8 mouse cellular contexts compared by ENCODE assay signal in genomic region chr17:83973461-83974350, GRCm38 (mm10).
A peak's percentile ranks its signal among the peaks of the same experiment; 100 is the strongest.
DNase-seq lines count a peak whose midpoint lies in the region; ATAC-seq and TF ChIP-seq lines count a peak whose summit lies in the region.

No protein-coding gene starts in this region.

- WGBS in lung, adult 2 months, result 25% methylated on average over 18 of the region's 18 CpGs
- 33% methylated on average over 18 of the region's 18 CpGs for WGBS in stomach, postnatal 0 days

- peak; percentile 82 for TF ChIP-seq RAD21 in CH12.LX (IDR thresholded peaks at IDR 0.05; ENCODE audit: low read depth, low read length)

- TF ChIP-seq POLR2A in CH12.LX (IDR thresholded peaks at IDR 0.05; ENCODE audit: low read depth, low read length), result no peak
- TF ChIP-seq POLR2A in lung, adult 2 months (IDR thresholded peaks at IDR 0.05; ENCODE audit: borderline replicate concordance, extremely low read depth, low read depth, low read length), result no peak

- peaks cover 0 to 29% of the 10 kb centered on the region in 2 experiments; a peak in 2 of 4 replicates for H3K4me1 ChIP-seq in CH12.LX (ENCODE audit: control insufficient read depth in 1 of 2, insufficient read depth in 2 of 2)
- H3K4me1 ChIP-seq in lung, adult 2 months (ENCODE audit: control insufficient read depth, insufficient read depth, low read length), result peaks cover 13% of the 10 kb centered on the region
- peaks cover 2% of the 10 kb centered on the region; the same call in 1 of the 2 replicates for H3K4me1 ChIP-seq in stomach, postnatal 0 days (replicated peaks; ENCODE audit: control insufficient read depth, insufficient read depth)

- TF ChIP-seq EP300 in CH12.LX (IDR thresholded peaks at IDR 0.05; ENCODE audit: low read length), result no peak
- TF ChIP-seq EP300 in stomach, postnatal 0 days (optimal IDR thresholded peaks at IDR 0.05), result no peak

- H3K9ac ChIP-seq in CH12.LX (ENCODE audit: insufficient read depth, low read depth), result no peak overlapping the region
- no peak overlapping the region for H3K9ac ChIP-seq in stomach, postnatal 0 days (ENCODE audit: low read length)

- no peak overlapping the region for H3K27ac ChIP-seq in CH12.LX (ENCODE audit: insufficient read depth, low read depth)
- no peak overlapping the region for H3K27ac ChIP-seq in stomach, postnatal 0 days (replicated peaks)

- intact Hi-C loops in heart, postnatal 25 days (cut with DNase I), result loop anchor here (2.0 to 5.0 kb wide), 6 partner anchors 54 to 409 kb away; no protein-coding TSS in a partner anchor

- H3K9me3 ChIP-seq in CH12.LX (replicated peaks; ENCODE audit: low read length), result no peaks in the 10 kb centered on the region
- no peaks in the 10 kb centered on the region for H3K9me3 ChIP-seq in stomach, postnatal 0 days (ENCODE audit: control insufficient read depth, low read length)

- in situ Hi-C loops in CH12.LX (cut with MboI; ENCODE audit: low pct_ligation_motif_present, low pct_unique_long_range_greater_than_20kb, low sequenced_read_pairs), result loop anchor here (5.0 kb wide), 1 partner anchor 71 kb away; no protein-coding TSS in a partner anchor

- peak overlapping the region in 1 of 3 experiments; percentile 26 for H3K4me3 ChIP-seq in CH12.LX (replicated peaks in 1 of 3; ENCODE audit: low read depth in 2 of 3, low read length in 2 of 3, poor library complexity in 1 of 3)
- H3K4me3 ChIP-seq in lung, adult 2 months (replicated peaks; ENCODE audit: extremely low read depth, low read depth, low read length), result no peak overlapping the region
- no peak overlapping the region for H3K4me3 ChIP-seq in stomach, postnatal 0 days (ENCODE audit: low read depth, low read length)

- peak; percentile 95 for DNase-seq in heart, adult 11 months
- DNase-seq in heart, postnatal 25 days (ENCODE audit: low spot score), result no peak
- DNase-seq in CH12.LX (ENCODE audit: extremely low read depth), result peak; percentile 40
- DNase-seq in c-Kit-positive CD71-negative TER-119-negative erythroid progenitor cells, embryonic 14.5 days (ENCODE audit: low read depth), result peak; percentile 73
- peak; percentile 68 for DNase-seq in lung, adult 2 months
- DNase-seq in stomach, postnatal 0 days (ENCODE audit: low spot score), result peak; percentile 63
- DNase-seq in frontal cortex, postnatal 25 days (ENCODE audit: low spot score in 2 of 2), result no peak

- peak overlapping the region; percentile 31; the same call in 1 of the 2 replicates for H3K4me2 ChIP-seq in CH12.LX (ENCODE audit: insufficient read depth, low read depth, poor library complexity, severe bottlenecking)
- no peak overlapping the region for H3K4me2 ChIP-seq in stomach, postnatal 0 days (replicated peaks; ENCODE audit: low read depth)

- H3K79me2 ChIP-seq in CH12.LX (replicated peaks; ENCODE audit: control insufficient read depth, extremely low read depth, insufficient read depth, poor library complexity, severe bottlenecking), result no peaks in the 10 kb centered on the region

- dilution Hi-C loops in CH12.LX (cut with MboI; ENCODE audit: extremely low pct_ligation_motif_present, extremely low pct_unique_long_range_greater_than_20kb, low sequenced_read_pairs), result no loop called here

- TF ChIP-seq CTCF in CH12.LX (conservative IDR thresholded peaks at IDR 0.05 in 1 of 2, IDR thresholded peaks at IDR 0.05 in 1 of 2; ENCODE audit: low read depth in 2 of 2, low read length in 2 of 2), result peak; percentile 13 to 78; a peak in 2 of 4 replicates
- TF ChIP-seq CTCF in lung, adult 2 months (IDR thresholded peaks at IDR 0.05; ENCODE audit: insufficient read depth, low read length), result peak; percentile 58
- peak; percentile 76 for TF ChIP-seq CTCF in stomach, postnatal 0 days (IDR thresholded peaks at IDR 0.05; ENCODE audit: low read depth)

- peak; percentile 10 to 22; a peak in 1 of 4 replicates for ATAC-seq in hematopoietic stem cell, adult 5-6 weeks (replicated peaks in 1 of 2; ENCODE audit: insufficient read depth in 1 of 2, low FRiP score in 2 of 2, low TSS enrichment in 1 of 2, low read depth in 1 of 2, poor library complexity in 2 of 2, severe bottlenecking in 2 of 2)
- ATAC-seq in stomach, postnatal 0 days (ENCODE audit: low FRiP score, low TSS enrichment), result no peak; the same call in 1 of the 2 replicates

- H3K27me3 ChIP-seq in CH12.LX (replicated peaks), result peaks cover 4% of the 10 kb centered on the region
- H3K27me3 ChIP-seq in stomach, postnatal 0 days (ENCODE audit: control insufficient read depth, insufficient read depth, low read length), result no peaks in the 10 kb centered on the region

- H3K36me3 ChIP-seq in CH12.LX (replicated peaks in 1 of 2; ENCODE audit: control insufficient read depth in 1 of 2, insufficient read depth in 1 of 2, low read length in 1 of 2), result no peaks in the 10 kb centered on the region
- no peaks in the 10 kb centered on the region for H3K36me3 ChIP-seq in stomach, postnatal 0 days (ENCODE audit: control insufficient read depth, insufficient read depth, low read length)

TF ChIP-seq in CH12.LX, 34 proteins besides CTCF, POLR2A, EP300 and RAD21:
- TF ChIP-seq JUN (IDR thresholded peaks at IDR 0.05; ENCODE audit: insufficient read depth, low read depth, low read length) (no peak), SMC3 (IDR thresholded peaks at IDR 0.05; ENCODE audit: low read depth, low read length) (peak; percentile 68), IRF4 (IDR thresholded peaks at IDR 0.05; ENCODE audit: low read depth, low read length) (no peak), NRF1 (IDR thresholded peaks at IDR 0.05; ENCODE audit: low read depth, low read length) (no peak), ZC3H11A (IDR thresholded peaks at IDR 0.05; ENCODE audit: low read depth, low read length) (0 out of 2 replicates have a peak, but pooled peaks have one; percentile 14), CHD2 (IDR thresholded peaks at IDR 0.05; ENCODE audit: low read length) (no peak), ELF1 (IDR thresholded peaks at IDR 0.05; ENCODE audit: low read depth, low read length) (peak; percentile 42; the same call in 1 of the 2 replicates), MAZ (IDR thresholded peaks at IDR 0.05; ENCODE audit: low read depth, low read length) (no peak)

Comparison
In these comparisons a context has a peak if more than half of its experiments do, and no peak if none do; other contexts are left out.
1. DNase-seq: peak in heart, adult 11 months (single experiment), CH12.LX (single experiment), c-Kit-positive CD71-negative TER-119-negative erythroid progenitor cells, embryonic 14.5 days (single experiment), lung, adult 2 months (single experiment) and stomach, postnatal 0 days (single experiment); none in heart, postnatal 25 days (single experiment) and frontal cortex, postnatal 25 days (0 of 2).
2. Peak in every context shown above with its lines, with median percentiles within 50 percentile points of each other: CTCF ChIP-seq.